ENCODE assay signal across 8 mouse cellular contexts in genomic region chr12:79172019-79172941, GRCm38 (mm10). TPM values are rescaled to one million over a fixed set of nuclear protein-coding genes. Genes with fewer than 3 reads are reported as not detected.
DNase-seq lines count a peak whose midpoint lies in the region; ATAC-seq and TF ChIP-seq lines count a peak whose summit lies in the region.

Vti1b (minus strand) TSS chr12:79172667.

- H3K27me3 ChIP-seq in embryonic facial prominence, embryonic 15.5 days: no peaks in the 10 kb centered on the region
- H3K27me3 ChIP-seq in kidney, embryonic 14.5 days (ENCODE audit: control insufficient read depth, insufficient read depth, low read length): no peaks in the 10 kb centered on the region
- no peaks in the 10 kb centered on the region for H3K27me3 ChIP-seq in limb, embryonic 15.5 days

- 1% methylated on average over 73 of the region's 73 CpGs for WGBS in bone marrow, adult 2 months
- WGBS in embryonic facial prominence, embryonic 15.5 days: under 1% methylated on average over 73 of the region's 73 CpGs
- WGBS in kidney, embryonic 14.5 days: under 1% methylated on average over 73 of the region's 73 CpGs
- under 1% methylated on average over 72 of the region's 73 CpGs for WGBS in limb, embryonic 15.5 days

- no peaks in the 10 kb centered on the region for H3K9me3 ChIP-seq in embryonic facial prominence, embryonic 15.5 days (replicated peaks)
- no peaks in the 10 kb centered on the region for H3K9me3 ChIP-seq in kidney, embryonic 14.5 days (ENCODE audit: control insufficient read depth, low read length)
- no peaks in the 10 kb centered on the region for H3K9me3 ChIP-seq in limb, embryonic 15.5 days

- TF ChIP-seq CTCF in bone marrow, adult 2 months (IDR thresholded peaks at IDR 0.05; ENCODE audit: control insufficient read depth, insufficient read depth, low read length): peak; percentile 60

- peak within 1 kb of the TSS; percentile 98 for H3K27ac ChIP-seq in bone marrow, adult 2 months (ENCODE audit: control insufficient read depth, insufficient read depth, low read depth, low read length, poor library complexity)
- H3K27ac ChIP-seq in embryonic facial prominence, embryonic 15.5 days (replicated peaks): peak within 1 kb of the TSS; percentile 95
- peak within 1 kb of the TSS; percentile 90 for H3K27ac ChIP-seq in kidney, embryonic 14.5 days (ENCODE audit: low read depth, low read length)
- H3K27ac ChIP-seq in limb, embryonic 15.5 days: peak within 1 kb of the TSS; percentile 94

- no peaks in the 10 kb centered on the region; the same call in 1 of the 2 replicates for H3K4me1 ChIP-seq in bone marrow, adult 2 months (ENCODE audit: control insufficient read depth, insufficient read depth, low read length)
- peaks cover 6% of the 10 kb centered on the region for H3K4me1 ChIP-seq in embryonic facial prominence, embryonic 15.5 days
- no peaks in the 10 kb centered on the region; the same call in 1 of the 2 replicates for H3K4me1 ChIP-seq in kidney, embryonic 14.5 days (ENCODE audit: control insufficient read depth, insufficient read depth, low read length)
- H3K4me1 ChIP-seq in limb, embryonic 15.5 days: peaks cover 9% of the 10 kb centered on the region

- peak within 1 kb of the TSS; percentile 65 for H3K4me2 ChIP-seq in embryonic facial prominence, embryonic 15.5 days (replicated peaks)
- H3K4me2 ChIP-seq in kidney, embryonic 14.5 days (replicated peaks; ENCODE audit: low read depth, low read length): peak within 1 kb of the TSS; percentile 44
- H3K4me2 ChIP-seq in limb, embryonic 15.5 days: peak within 1 kb of the TSS; percentile 61

- TF ChIP-seq POLR2A in bone marrow, adult 2 months (IDR thresholded peaks at IDR 0.05; ENCODE audit: borderline replicate concordance, control insufficient read depth, low read depth, low read length): peak; percentile 56; the same call in 1 of the 2 replicates

- DNase-seq in 416B (ENCODE audit: low read depth): peak; percentile 93
- peak; percentile 93 to 96 for DNase-seq in heart, adult 9 months (ENCODE audit: low spot score in 2 of 2)
- DNase-seq in monocyte, adult 2 months (ENCODE audit: low read depth in 1 of 2, low spot score in 2 of 2): peak; percentile 85 to 95
- peak; percentile 91 for DNase-seq in spleen, postnatal 36 days (ENCODE audit: low spot score in 2 of 2)

- H3K4me3 ChIP-seq in bone marrow, adult 2 months (replicated peaks; ENCODE audit: control insufficient read depth, low read depth, low read length): peak within 1 kb of the TSS; percentile 87
- H3K4me3 ChIP-seq in embryonic facial prominence, embryonic 15.5 days (replicated peaks): peak within 1 kb of the TSS; percentile 100
- H3K4me3 ChIP-seq in kidney, embryonic 14.5 days (ENCODE audit: low read length): peak within 1 kb of the TSS; percentile 81
- peak within 1 kb of the TSS; percentile 100 for H3K4me3 ChIP-seq in limb, embryonic 15.5 days

- peak; percentile 97 for ATAC-seq in embryonic facial prominence, embryonic 15.5 days (ENCODE audit: insufficient number of reproducible peaks, low FRiP score, low TSS enrichment, low read depth)
- peak; percentile 97 for ATAC-seq in kidney, embryonic 14.5 days (ENCODE audit: low FRiP score, low TSS enrichment)
- peak; percentile 95 for ATAC-seq in limb, embryonic 15.5 days (ENCODE audit: insufficient number of reproducible peaks, low FRiP score, low TSS enrichment, low read depth)

- H3K36me3 ChIP-seq in embryonic facial prominence, embryonic 15.5 days: peaks cover 29% of the 10 kb centered on the region
- peaks cover 19% of the 10 kb centered on the region for H3K36me3 ChIP-seq in kidney, embryonic 14.5 days (ENCODE audit: control insufficient read depth, insufficient read depth, low read length)
- H3K36me3 ChIP-seq in limb, embryonic 15.5 days: peaks cover 29% of the 10 kb centered on the region

- H3K9ac ChIP-seq in embryonic facial prominence, embryonic 15.5 days: peak within 1 kb of the TSS; percentile 85
- peak within 1 kb of the TSS; percentile 76 for H3K9ac ChIP-seq in kidney, embryonic 14.5 days (ENCODE audit: low read depth, low read length)
- peak within 1 kb of the TSS; percentile 89 for H3K9ac ChIP-seq in limb, embryonic 15.5 days

RNA-seq across cellular contexts. Expression of gene Vti1b, which starts in this region (rescaled TPM):
- 35.5 and 74.5 TPM in 2 replicates for polyA plus RNA-seq in bone marrow, adult 2 months (2011; ENCODE audit: insufficient read depth, insufficient read length, low replicate concordance, missing spikeins)
- 98.3 and 107 TPM in 2 replicates for polyA plus RNA-seq in embryonic facial prominence, embryonic 15.5 days (2015; fragmentation: Nextera tagmentation; extraction: Ambion mirVana)
- 77.5 and 80.4 TPM in 2 replicates for polyA plus RNA-seq in kidney, embryonic 14.5 days (2014; fragmentation: Nextera tagmentation; extraction: Ambion mirVana)
- 104 and 113 TPM in 2 replicates for polyA plus RNA-seq in limb, embryonic 15.5 days (2015; fragmentation: Nextera tagmentation; extraction: Ambion mirVana)

Comparison
In these comparisons a context has a peak if more than half of its experiments do, and no peak if none do; other contexts are left out.
1. Peak in every context shown above with its lines: DNase-seq, ATAC-seq, H3K4me3 ChIP-seq and H3K27ac ChIP-seq.